Mouse (Mus musculus): ENCODE data around the gene Trim41. TPM values are rescaled to one million over a fixed set of nuclear protein-coding genes. Genes with fewer than 3 reads are reported as not detected.

The Trim41 gene
- polyA plus RNA-seq, 1 experiment from 2014 or later, result 6.1 TPM

- Histone ChIP-seq H3K27me3 (ENCODE audit: control insufficient read depth, insufficient read depth, low read length) (no peaks in the 10 kb centered on the region), H3K36me3 (ENCODE audit: control insufficient read depth, insufficient read depth, low read length) (peaks cover 62% of the 10 kb centered on the region), H3K9me3 (ENCODE audit: control insufficient read depth, low read length) (no peaks in the 10 kb centered on the region), H3K4me1 (ENCODE audit: control insufficient read depth, insufficient read depth, low read length) (peaks cover 15% of the 10 kb centered on the region), H3K4me3 (ENCODE audit: low read length) (peak overlapping the region; percentile 91), H3K9ac (ENCODE audit: low read depth, low read length) (peak overlapping the region; percentile 95), H3K4me2 (replicated peaks; ENCODE audit: low read depth, low read length) (peak overlapping the region; percentile 80), H3K27ac (ENCODE audit: low read depth, low read length) (no peak overlapping the region)
- WGBS, result 75% methylated on average over 17 of the region's 17 CpGs
- ATAC-seq (ENCODE audit: low FRiP score, low TSS enrichment), result no peak
Observed at GRCm38 (mm10) chr11:48801831-48802772, 15.1 kb downstream of the Trim41 start.

DNA sequence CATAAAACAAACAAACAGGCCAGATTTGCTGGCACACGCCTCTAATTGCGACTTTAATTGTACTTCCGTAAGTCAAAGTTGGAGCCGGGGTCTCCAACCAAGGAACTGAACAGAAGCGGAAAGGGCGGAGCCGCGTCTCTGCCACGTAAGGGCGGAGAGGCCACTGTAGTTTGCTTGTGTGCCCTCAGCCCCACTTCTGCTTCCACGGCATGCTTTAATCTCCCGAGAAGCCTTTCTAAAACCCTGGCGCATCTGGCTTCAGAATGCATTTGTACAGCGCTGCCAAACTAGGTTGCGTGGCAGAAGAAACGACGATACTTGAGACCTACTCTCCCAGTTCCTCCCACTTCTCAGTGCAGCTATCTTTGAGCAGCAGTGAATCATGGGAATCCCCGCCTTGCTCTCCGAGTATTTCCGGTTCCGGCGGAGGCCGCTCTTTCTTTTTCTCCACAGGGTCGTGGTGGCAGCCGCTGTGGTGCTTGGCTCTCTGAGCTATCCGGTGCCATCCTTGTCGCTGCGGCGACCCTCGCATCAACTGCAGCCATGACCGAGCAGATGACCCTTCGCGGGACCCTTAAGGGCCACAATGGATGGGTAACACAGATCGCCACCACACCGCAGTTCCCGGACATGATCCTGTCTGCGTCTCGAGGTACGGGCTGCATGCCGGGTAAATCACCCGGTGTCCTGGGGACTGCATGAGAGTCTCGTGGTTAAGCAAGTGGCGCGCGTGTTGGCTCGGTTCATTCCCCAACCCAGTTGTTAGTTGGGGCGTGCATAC, 17.0 kb downstream of the Trim41 start, which contains the start of gene Rack1:
Gene Rack1, plus strand, starts transcription at position 412 of the 781 bp plus-strand sequence.
- H3K36me3 ChIP-seq (ENCODE audit: control insufficient read depth, insufficient read depth, low read length), result peaks cover 42% of the 10 kb centered on the region
- peaks cover 15% of the 10 kb centered on the region for H3K4me1 ChIP-seq (ENCODE audit: control insufficient read depth, insufficient read depth, low read length)
- WGBS, result under 1% methylated on average over 47 of the region's 47 CpGs
- peak; percentile 88 for ATAC-seq (ENCODE audit: low FRiP score, low TSS enrichment)
- no peaks in the 10 kb centered on the region for H3K27me3 ChIP-seq (ENCODE audit: control insufficient read depth, insufficient read depth, low read length)
- peak within 1 kb of the TSS; percentile 91 for H3K4me3 ChIP-seq (ENCODE audit: low read length)
- peak within 1 kb of the TSS; percentile 95 for H3K9ac ChIP-seq (ENCODE audit: low read depth, low read length)
- H3K27ac ChIP-seq (ENCODE audit: low read depth, low read length), result peak within 1 kb of the TSS; percentile 97
- H3K4me2 ChIP-seq (replicated peaks; ENCODE audit: low read depth, low read length), result peak within 1 kb of the TSS; percentile 80
- no peaks in the 10 kb centered on the region for H3K9me3 ChIP-seq (ENCODE audit: control insufficient read depth, low read length)

- Histone ChIP-seq H3K36me3 (ENCODE audit: control insufficient read depth, insufficient read depth, low read length) (peaks cover 34% of the 10 kb centered on the region), H3K27me3 (ENCODE audit: control insufficient read depth, insufficient read depth, low read length) (no peaks in the 10 kb centered on the region), H3K9me3 (ENCODE audit: control insufficient read depth, low read length) (no peaks in the 10 kb centered on the region), H3K4me2 (replicated peaks; ENCODE audit: low read depth, low read length) (peak overlapping the region; percentile 80), H3K9ac (ENCODE audit: low read depth, low read length) (peak overlapping the region; percentile 95), H3K4me1 (ENCODE audit: control insufficient read depth, insufficient read depth, low read length) (peaks cover 15% of the 10 kb centered on the region), H3K27ac (ENCODE audit: low read depth, low read length) (peak overlapping the region; percentile 97), H3K4me3 (ENCODE audit: low read length) (peak overlapping the region; percentile 91)
- ATAC-seq (ENCODE audit: low FRiP score, low TSS enrichment), result peak; percentile 15
- 6% methylated on average over 18 of the region's 18 CpGs for WGBS
Observed at GRCm38 (mm10) chr11:48798984-48799920, 17.9 kb downstream of the Trim41 start.

- Histone ChIP-seq H3K9me3 (ENCODE audit: control insufficient read depth, low read length) (no peaks in the 10 kb centered on the region), H3K4me3 (ENCODE audit: low read length) (no peak overlapping the region)
Observed at GRCm38 (mm10) chr11:48798308-48798707, 18.8 kb downstream of the Trim41 start.

GRCm38 (mm10) chr11:48797287-48797686, 19.9 kb downstream of the Trim41 start:
- Histone ChIP-seq H3K4me2 (replicated peaks; ENCODE audit: low read depth, low read length) (no peak overlapping the region), H3K9ac (ENCODE audit: low read depth, low read length) (no peak overlapping the region), H3K27ac (ENCODE audit: low read depth, low read length) (no peak overlapping the region), H3K36me3 (ENCODE audit: control insufficient read depth, insufficient read depth, low read length) (peaks cover 14% of the 10 kb centered on the region; the same call in 1 of the 2 replicates), H3K9me3 (ENCODE audit: control insufficient read depth, low read length) (no peaks in the 10 kb centered on the region), H3K4me1 (ENCODE audit: control insufficient read depth, insufficient read depth, low read length) (peaks cover 14% of the 10 kb centered on the region), H3K27me3 (ENCODE audit: control insufficient read depth, insufficient read depth, low read length) (no peaks in the 10 kb centered on the region), H3K4me3 (ENCODE audit: low read length) (no peak overlapping the region)
- no peak for ATAC-seq (ENCODE audit: low FRiP score, low TSS enrichment)
- 81% methylated on average over 5 of the region's 5 CpGs for WGBS

More at GRCm38 (mm10) chr11:48798308-48798707, 18.8 kb downstream of the Trim41 start:
- Histone ChIP-seq H3K36me3 (ENCODE audit: control insufficient read depth, insufficient read depth, low read length) (peaks cover 24% of the 10 kb centered on the region), H3K4me2 (replicated peaks; ENCODE audit: low read depth, low read length) (peak overlapping the region; percentile 80), H3K4me1 (ENCODE audit: control insufficient read depth, insufficient read depth, low read length) (peaks cover 15% of the 10 kb centered on the region), H3K9ac (ENCODE audit: low read depth, low read length) (no peak overlapping the region), H3K27ac (ENCODE audit: low read depth, low read length) (no peak overlapping the region), H3K27me3 (ENCODE audit: control insufficient read depth, insufficient read depth, low read length) (no peaks in the 10 kb centered on the region)
- ATAC-seq (ENCODE audit: low FRiP score, low TSS enrichment), result no peak
- 90% methylated on average over 7 of the region's 7 CpGs for WGBS

GRCm38 (mm10) chr11:48796290-48796689, 20.9 kb downstream of the Trim41 start:
- no peak for ATAC-seq (ENCODE audit: low FRiP score, low TSS enrichment)
- Histone ChIP-seq H3K27me3 (ENCODE audit: control insufficient read depth, insufficient read depth, low read length) (no peaks in the 10 kb centered on the region), H3K4me1 (ENCODE audit: control insufficient read depth, insufficient read depth, low read length) (0 out of 2 replicates have a peak, but pooled peaks cover 5% of the 10 kb centered on the region), H3K27ac (ENCODE audit: low read depth, low read length) (no peak overlapping the region), H3K9me3 (ENCODE audit: control insufficient read depth, low read length) (no peaks in the 10 kb centered on the region), H3K4me2 (replicated peaks; ENCODE audit: low read depth, low read length) (no peak overlapping the region), H3K36me3 (ENCODE audit: control insufficient read depth, insufficient read depth, low read length) (peaks cover 4% of the 10 kb centered on the region; the same call in 1 of the 2 replicates), H3K9ac (ENCODE audit: low read depth, low read length) (no peak overlapping the region), H3K4me3 (ENCODE audit: low read length) (no peak overlapping the region)
- WGBS, result 87% methylated on average over 4 of the region's 4 CpGs

DNA sequence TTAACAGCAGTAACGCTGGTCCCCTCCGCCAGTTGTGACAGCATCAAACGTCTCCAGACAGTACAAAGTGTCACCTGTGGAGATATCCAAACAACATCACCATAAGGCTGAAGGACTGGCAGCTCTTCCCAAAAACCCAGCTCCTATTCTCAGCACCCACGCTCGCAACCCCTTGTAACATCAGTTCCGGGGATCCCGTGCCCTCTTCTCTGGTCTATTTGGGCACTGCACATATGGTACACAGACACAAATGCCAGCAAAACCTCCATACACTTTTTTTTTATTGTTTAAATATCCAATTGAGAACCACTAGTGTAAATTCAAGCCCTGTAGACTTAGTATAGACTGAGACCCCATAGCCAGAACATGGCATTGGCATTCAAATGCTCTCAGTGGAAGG, 21.9 kb downstream of the Trim41 start:
- no peak overlapping the region for H3K27ac ChIP-seq (ENCODE audit: low read depth, low read length)
- no peak overlapping the region for H3K9ac ChIP-seq (ENCODE audit: low read depth, low read length)
- H3K4me2 ChIP-seq (replicated peaks; ENCODE audit: low read depth, low read length), result no peak overlapping the region
- no peaks in the 10 kb centered on the region for H3K9me3 ChIP-seq (ENCODE audit: control insufficient read depth, low read length)
- ATAC-seq (ENCODE audit: low FRiP score, low TSS enrichment), result no peak
- 85% methylated on average over 7 of the region's 7 CpGs for WGBS
- no peaks in the 10 kb centered on the region for H3K27me3 ChIP-seq (ENCODE audit: control insufficient read depth, insufficient read depth, low read length)
- H3K4me1 ChIP-seq (ENCODE audit: control insufficient read depth, insufficient read depth, low read length), result 0 out of 2 replicates have a peak, but pooled peaks cover 5% of the 10 kb centered on the region
- H3K4me3 ChIP-seq (ENCODE audit: low read length), result no peak overlapping the region
- no peaks in the 10 kb centered on the region for H3K36me3 ChIP-seq (ENCODE audit: control insufficient read depth, insufficient read depth, low read length)

DNA sequence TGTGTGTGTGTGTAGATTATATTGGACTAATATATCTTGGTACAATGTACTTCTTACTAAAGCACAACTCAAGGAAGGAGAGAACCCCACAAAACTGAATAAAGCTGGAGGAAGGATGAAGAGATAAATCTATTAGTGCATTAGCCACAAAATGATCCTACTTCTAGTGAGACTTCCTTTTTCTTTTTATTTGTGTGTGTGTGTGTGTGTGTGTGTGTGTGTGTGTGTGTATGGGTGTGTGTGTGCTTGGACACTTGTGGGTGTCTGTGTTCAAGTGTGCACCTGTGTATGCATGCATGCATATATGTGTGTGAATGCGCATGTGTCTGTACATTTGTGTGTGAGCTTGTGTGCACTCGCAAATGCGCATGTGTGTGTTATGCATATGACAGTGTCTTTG, 24.0 kb downstream of the Trim41 start:
- Histone ChIP-seq H3K36me3 (ENCODE audit: control insufficient read depth, insufficient read depth, low read length) (no peaks in the 10 kb centered on the region), H3K4me3 (ENCODE audit: low read length) (no peak overlapping the region), H3K27ac (ENCODE audit: low read depth, low read length) (no peak overlapping the region), H3K9ac (ENCODE audit: low read depth, low read length) (no peak overlapping the region), H3K9me3 (ENCODE audit: control insufficient read depth, low read length) (no peaks in the 10 kb centered on the region), H3K27me3 (ENCODE audit: control insufficient read depth, insufficient read depth, low read length) (no peaks in the 10 kb centered on the region), H3K4me1 (ENCODE audit: control insufficient read depth, insufficient read depth, low read length) (0 out of 2 replicates have a peak, but pooled peaks cover 2% of the 10 kb centered on the region), H3K4me2 (replicated peaks; ENCODE audit: low read depth, low read length) (no peak overlapping the region)
- WGBS, result 97% methylated on average over 3 of the region's 3 CpGs
- no peak for ATAC-seq (ENCODE audit: low FRiP score, low TSS enrichment)

Measured in kidney, embryonic 14.5 days (tissue).